Mouse (Mus musculus) liver, postnatal 0 days (tissue): Measurements from ENCODE around the gene Sugt1.

ENCODE experiments used
- CTCF ChIP-seq: sonication (generic); IDR thresholded peaks from 2 replicates; pipeline ENCODE4 v1.5.1; 2016; ENCODE audit warnings: antibody characterized with exemption, low read depth
- EP300 ChIP-seq: IDR thresholded peaks from 2 replicates; pipeline ENCODE4 v1.6.1; 2016; ENCODE audit warnings: antibody characterized with exemption, low read depth, mild to moderate bottlenecking

DNA sequence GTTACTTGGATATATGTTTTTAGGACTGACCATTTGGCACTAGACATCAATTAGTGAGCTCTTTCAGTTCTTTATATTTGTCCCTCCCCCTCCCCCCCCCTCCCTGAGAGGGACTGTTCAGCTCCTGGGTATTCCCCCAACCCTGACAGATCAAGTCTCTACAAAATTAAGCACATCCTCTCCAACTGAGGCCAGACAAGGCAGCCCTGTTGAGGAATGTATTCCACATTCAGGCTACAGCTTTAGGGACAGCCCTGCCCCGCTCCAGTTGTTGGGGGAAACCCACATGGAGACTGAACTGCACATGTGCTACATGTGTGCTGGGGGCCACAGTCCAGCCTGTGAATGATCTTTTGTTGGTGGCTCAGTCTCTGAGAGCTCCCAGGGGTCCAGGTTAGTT is 34.6 kb upstream of the Sugt1 start:
- no peak for TF ChIP-seq CTCF
- no peak for TF ChIP-seq EP300
